Mouse (Mus musculus): ENCODE results near the gene Dock1.

DNA sequence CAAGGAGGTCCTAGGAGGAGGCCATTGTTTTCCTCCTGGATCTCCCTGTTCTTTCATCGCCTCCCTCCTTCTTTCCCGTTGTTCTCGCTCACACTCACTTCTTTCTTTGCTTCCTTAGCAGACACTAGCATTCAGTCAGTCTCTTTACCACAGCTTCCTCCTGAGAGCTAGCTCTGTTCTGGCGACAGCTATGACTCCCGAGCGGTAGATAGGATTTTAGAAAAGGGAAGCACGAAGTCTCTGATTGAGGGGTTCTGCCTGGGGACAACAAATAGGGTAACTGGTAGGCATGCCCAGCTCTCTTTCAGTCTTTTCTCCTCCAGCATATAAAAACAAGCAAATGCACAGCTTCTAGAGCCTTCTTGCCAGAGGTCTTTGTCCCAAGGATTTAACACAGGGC is 350.3 kb downstream of the Dock1 start:
- TF ChIP-seq CTCF (IDR thresholded peaks at IDR 0.05) (no peak), EP300 (IDR thresholded peaks at IDR 0.05) (no peak)

All from lung, postnatal 0 days (tissue).